Mouse (Mus musculus): ENCODE data around the gene Faap100. TPM values are rescaled to one million over a fixed set of nuclear protein-coding genes. Genes with fewer than 3 reads are reported as not detected.

Gene Faap100
- polyA plus RNA-seq (2014; fragmentation: Illumina TruSeq; extraction: RNeasy Lipid Tissue Mini Kit (QIAGEN cat#74804); ENCODE audit: low read depth, low replicate concordance) = not detected

DNA sequence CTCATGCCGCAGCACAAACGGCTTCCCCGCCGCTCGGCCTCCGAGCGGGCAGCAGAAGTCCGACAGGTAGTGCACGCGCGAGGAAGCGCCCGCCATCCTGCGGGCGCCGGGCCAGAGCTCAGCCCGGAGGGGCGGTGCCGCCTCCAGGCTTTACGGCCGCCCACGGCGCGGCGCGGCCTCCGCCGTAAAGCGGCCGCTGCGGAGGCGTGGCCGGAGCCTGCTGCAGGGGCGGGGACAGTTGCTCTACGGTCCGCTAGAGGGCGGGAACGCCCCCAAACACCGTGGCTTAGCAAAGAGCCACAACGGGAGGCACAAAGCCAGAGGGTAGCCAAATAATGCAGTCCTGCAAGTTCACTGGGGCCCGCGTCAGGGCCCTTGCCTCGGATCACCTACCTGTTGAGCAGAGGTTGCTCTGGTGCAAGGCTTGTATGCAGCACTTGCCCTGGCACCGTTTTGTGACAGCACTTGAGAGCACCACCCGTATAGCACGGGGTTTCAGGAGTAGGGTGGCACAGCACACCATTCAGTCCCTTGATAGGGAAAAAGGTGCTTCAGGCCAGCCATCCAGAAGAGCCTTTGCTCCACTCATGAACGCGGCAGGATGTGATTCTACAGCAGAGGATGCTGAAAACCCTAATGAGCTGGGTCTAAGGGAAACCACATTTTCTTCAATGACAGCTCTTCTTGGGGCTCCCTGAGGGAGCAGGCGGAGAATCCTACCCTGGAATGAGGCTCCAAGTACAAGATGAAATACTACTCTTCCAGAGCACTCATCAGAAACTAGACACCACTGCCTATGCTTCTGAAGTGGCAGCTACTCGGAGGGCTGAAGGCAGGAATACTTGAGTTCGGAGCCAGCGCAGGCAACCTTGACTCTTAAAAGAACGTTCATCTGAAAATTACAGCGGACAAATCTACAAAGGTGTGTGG, at the start of gene Faap100:
Faap100 (minus strand) TSS at position 154 of the 930 bp plus-strand sequence.

DNA sequence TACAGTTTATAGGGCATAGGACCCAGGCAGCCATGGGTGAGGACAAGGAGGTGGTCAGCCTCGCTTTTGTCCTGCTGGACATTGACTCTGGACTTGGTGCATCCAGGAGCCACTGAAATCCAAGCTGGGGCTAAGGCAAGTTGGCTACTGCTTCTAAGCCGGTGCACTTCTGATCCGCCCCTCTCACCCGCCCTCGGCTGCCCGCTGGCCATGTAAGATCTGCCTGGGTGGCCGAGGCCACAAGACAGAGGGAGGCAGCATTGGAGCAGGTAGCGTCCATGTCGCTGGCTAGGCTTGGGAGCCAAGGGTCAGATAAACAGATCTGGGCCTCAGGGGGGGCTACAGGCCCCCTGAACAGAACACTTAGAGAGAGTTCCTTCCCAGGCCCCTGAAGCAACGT, 17.3 kb downstream of the Faap100 start, which contains the start of gene Fscn2:
Fscn2 (plus strand) TSS at position 240 of the 400 bp plus-strand sequence.

DNA sequence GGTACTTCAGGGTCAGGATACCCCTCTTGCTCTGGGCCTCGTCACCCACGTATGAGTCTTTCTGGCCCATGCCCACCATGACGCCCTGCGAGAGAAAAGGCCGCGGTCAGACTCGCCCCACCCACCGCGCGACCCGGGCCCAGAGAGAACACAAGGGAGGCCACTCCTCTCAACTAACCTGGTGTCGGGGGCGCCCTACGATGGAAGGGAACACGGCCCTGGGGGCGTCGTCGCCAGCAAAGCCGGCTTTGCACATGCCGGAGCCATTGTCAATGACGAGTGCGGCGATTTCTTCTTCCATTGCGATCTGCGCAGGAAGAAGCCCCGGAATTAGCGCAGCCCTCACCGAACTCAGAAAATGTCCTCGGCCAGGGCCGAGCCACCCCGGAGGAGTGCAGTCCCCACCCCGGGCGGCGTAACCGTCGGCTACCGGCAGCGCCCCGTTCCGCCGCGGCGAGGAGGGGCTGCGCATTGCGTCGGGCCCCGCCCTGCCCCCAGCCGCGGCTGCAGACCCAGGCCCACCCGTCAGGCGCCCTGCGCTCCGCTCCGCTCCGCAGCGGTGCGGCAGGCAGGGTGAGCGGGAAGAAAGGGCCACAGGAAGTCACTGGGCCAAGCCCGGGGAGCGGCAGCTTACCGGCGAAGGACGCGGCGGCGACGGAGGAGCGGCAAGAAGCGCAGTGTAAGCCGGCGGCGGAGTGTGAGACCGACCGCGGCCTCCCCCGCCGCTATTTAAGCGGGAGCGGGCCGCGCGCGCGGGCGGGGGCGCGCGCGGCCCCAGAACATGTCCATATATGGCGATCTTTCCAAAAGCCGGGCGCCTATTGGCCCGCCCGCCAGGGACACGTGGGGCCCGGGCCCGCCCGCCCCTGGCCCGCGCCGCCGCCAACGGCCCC, 30.5 kb downstream of the Faap100 start, which contains the start of gene Actg1:
Actg1 (minus strand) TSS at position 752 of the 893 bp plus-strand sequence.

Other genes with a start within 250 kb of the Faap100 start
- 1.7 TPM for gene Slc38a10, start 227.4 kb downstream of the Faap100 start, polyA plus RNA-seq (2014; fragmentation: Illumina TruSeq; extraction: RNeasy Lipid Tissue Mini Kit (QIAGEN cat#74804); ENCODE audit: low read depth, low replicate concordance)
- 1.1 TPM for gene Bahcc1, start 145.8 kb downstream of the Faap100 start, polyA plus RNA-seq (2014; fragmentation: Illumina TruSeq; extraction: RNeasy Lipid Tissue Mini Kit (QIAGEN cat#74804); ENCODE audit: low read depth, low replicate concordance)
- 656 TPM for gene Actg1, start 30.2 kb downstream of the Faap100 start, polyA plus RNA-seq (2014; fragmentation: Illumina TruSeq; extraction: RNeasy Lipid Tissue Mini Kit (QIAGEN cat#74804); ENCODE audit: low read depth, low replicate concordance)
- gene Fscn2, start 17.2 kb downstream of the Faap100 start, polyA plus RNA-seq (2014; fragmentation: Illumina TruSeq; extraction: RNeasy Lipid Tissue Mini Kit (QIAGEN cat#74804); ENCODE audit: low read depth, low replicate concordance) = not detected
- gene Nploc4, start 58.9 kb upstream of the Faap100 start, polyA plus RNA-seq (2014; fragmentation: Illumina TruSeq; extraction: RNeasy Lipid Tissue Mini Kit (QIAGEN cat#74804); ENCODE audit: low read depth, low replicate concordance) = 13.1 TPM
- gene Tspan10, start 63.9 kb upstream of the Faap100 start, polyA plus RNA-seq (2014; fragmentation: Illumina TruSeq; extraction: RNeasy Lipid Tissue Mini Kit (QIAGEN cat#74804); ENCODE audit: low read depth, low replicate concordance) = not detected
- gene Pde6g, start 74.7 kb upstream of the Faap100 start, polyA plus RNA-seq (2014; fragmentation: Illumina TruSeq; extraction: RNeasy Lipid Tissue Mini Kit (QIAGEN cat#74804); ENCODE audit: low read depth, low replicate concordance) = not detected
- gene Oxld1, start 79.3 kb upstream of the Faap100 start, polyA plus RNA-seq (2014; fragmentation: Illumina TruSeq; extraction: RNeasy Lipid Tissue Mini Kit (QIAGEN cat#74804); ENCODE audit: low read depth, low replicate concordance) = not detected
- gene Ccdc137, start 79.4 kb upstream of the Faap100 start, polyA plus RNA-seq (2014; fragmentation: Illumina TruSeq; extraction: RNeasy Lipid Tissue Mini Kit (QIAGEN cat#74804); ENCODE audit: low read depth, low replicate concordance) = 12.8 TPM
- 9.9 TPM for gene Arl16, start 88.8 kb upstream of the Faap100 start, polyA plus RNA-seq (2014; fragmentation: Illumina TruSeq; extraction: RNeasy Lipid Tissue Mini Kit (QIAGEN cat#74804); ENCODE audit: low read depth, low replicate concordance)
- 6.1 TPM for gene Mrpl12, start 105.8 kb upstream of the Faap100 start, polyA plus RNA-seq (2014; fragmentation: Illumina TruSeq; extraction: RNeasy Lipid Tissue Mini Kit (QIAGEN cat#74804); ENCODE audit: low read depth, low replicate concordance)
- 2.5 TPM for gene Slc25a10, start 113.1 kb upstream of the Faap100 start, polyA plus RNA-seq (2014; fragmentation: Illumina TruSeq; extraction: RNeasy Lipid Tissue Mini Kit (QIAGEN cat#74804); ENCODE audit: low read depth, low replicate concordance)
- gene Gcgr, start 151.9 kb upstream of the Faap100 start, polyA plus RNA-seq (2014; fragmentation: Illumina TruSeq; extraction: RNeasy Lipid Tissue Mini Kit (QIAGEN cat#74804); ENCODE audit: low read depth, low replicate concordance) = 2.3 TPM
- gene Mcrip1, start 171.0 kb upstream of the Faap100 start, polyA plus RNA-seq (2014; fragmentation: Illumina TruSeq; extraction: RNeasy Lipid Tissue Mini Kit (QIAGEN cat#74804); ENCODE audit: low read depth, low replicate concordance) = 0.89 TPM
- not detected for gene Ppp1r27, start 172.4 kb upstream of the Faap100 start, polyA plus RNA-seq (2014; fragmentation: Illumina TruSeq; extraction: RNeasy Lipid Tissue Mini Kit (QIAGEN cat#74804); ENCODE audit: low read depth, low replicate concordance)
- gene P4hb, start 194.5 kb upstream of the Faap100 start, polyA plus RNA-seq (2014; fragmentation: Illumina TruSeq; extraction: RNeasy Lipid Tissue Mini Kit (QIAGEN cat#74804); ENCODE audit: low read depth, low replicate concordance) = 238 TPM
- gene Arhgdia, start 202.9 kb upstream of the Faap100 start, polyA plus RNA-seq (2014; fragmentation: Illumina TruSeq; extraction: RNeasy Lipid Tissue Mini Kit (QIAGEN cat#74804); ENCODE audit: low read depth, low replicate concordance) = 20.6 TPM
- gene Alyref, start 219.6 kb upstream of the Faap100 start, polyA plus RNA-seq (2014; fragmentation: Illumina TruSeq; extraction: RNeasy Lipid Tissue Mini Kit (QIAGEN cat#74804); ENCODE audit: low read depth, low replicate concordance) = 11.9 TPM
- gene Anapc11, start 219.7 kb upstream of the Faap100 start, polyA plus RNA-seq (2014; fragmentation: Illumina TruSeq; extraction: RNeasy Lipid Tissue Mini Kit (QIAGEN cat#74804); ENCODE audit: low read depth, low replicate concordance) = 7.1 TPM
- not detected for gene Npb, start 229.7 kb upstream of the Faap100 start, polyA plus RNA-seq (2014; fragmentation: Illumina TruSeq; extraction: RNeasy Lipid Tissue Mini Kit (QIAGEN cat#74804); ENCODE audit: low read depth, low replicate concordance)
- 15.0 TPM for gene Pcyt2, start 239.2 kb upstream of the Faap100 start, polyA plus RNA-seq (2014; fragmentation: Illumina TruSeq; extraction: RNeasy Lipid Tissue Mini Kit (QIAGEN cat#74804); ENCODE audit: low read depth, low replicate concordance)
- gene Sirt7, start 246.5 kb upstream of the Faap100 start, polyA plus RNA-seq (2014; fragmentation: Illumina TruSeq; extraction: RNeasy Lipid Tissue Mini Kit (QIAGEN cat#74804); ENCODE audit: low read depth, low replicate concordance) = 3.0 TPM